Mouse (Mus musculus) CH12.LX (cell line): ENCODE measurements around the gene D630023F18Rik.

Experiments used
- CTCF ChIP-seq, 2 experiments: IDR thresholded peaks in 1 of 2; conservative IDR thresholded peaks in 1 of 2; 2 replicates each; pipeline ENCODE4 v1.5.1; 2011 to 2012; ENCODE audit warnings: low read depth in 2 of 2, low read length in 2 of 2, improper control_type of control experiment in 1 of 2, inconsistent platforms in 1 of 2, mild to moderate bottlenecking in 1 of 2, moderate library complexity in 1 of 2
- E2F4 ChIP-seq: IDR thresholded peaks from 2 replicates; pipeline ENCODE4 v1.6.1; 2011; ENCODE audit warnings: low read depth, low read length, improper control_type of control experiment; ENCODE audit not compliant: insufficient replicate concordance
- EP300 ChIP-seq: IDR thresholded peaks from 2 replicates; pipeline ENCODE4 v1.6.1; 2011; ENCODE audit warnings: low read length, improper control_type of control experiment
- MXI1 ChIP-seq: IDR thresholded peaks from 2 replicates; pipeline ENCODE4 v1.6.1; 2011; ENCODE audit warnings: mild to moderate bottlenecking, low read depth, low read length, improper control_type of control experiment
- NELFE ChIP-seq: IDR thresholded peaks from 2 replicates; pipeline ENCODE4 v1.6.1; 2011; ENCODE audit warnings: low read depth, low read length, improper control_type of control experiment
- POLR2A ChIP-seq: IDR thresholded peaks from 2 replicates; pipeline ENCODE4 v1.6.1; 2011; ENCODE audit warnings: low read depth, mild to moderate bottlenecking, improper control_type of control experiment, low read length
- POLR2AphosphoS2 ChIP-seq: IDR thresholded peaks from 2 replicates; pipeline ENCODE4 v1.6.1; 2011; ENCODE audit warnings: low read depth, low read length, improper control_type of control experiment
- RCOR1 ChIP-seq: conservative IDR thresholded peaks from 2 replicates; pipeline ENCODE4 v1.6.1; 2012; ENCODE audit warnings: low read depth, mild to moderate bottlenecking, inconsistent platforms, low read length, improper control_type of control experiment
- USF1 ChIP-seq: IDR thresholded peaks from 2 replicates; pipeline ENCODE4 v1.6.1; 2014; ENCODE audit warnings: low read depth, mild to moderate bottlenecking, inconsistent platforms, low read length, improper control_type of control experiment
- ZC3H11A ChIP-seq: IDR thresholded peaks from 2 replicates; pipeline ENCODE4 v1.6.1; 2012; ENCODE audit warnings: low read depth, mild to moderate bottlenecking, inconsistent platforms, low read length, improper control_type of control experiment
- ZMIZ1 ChIP-seq: IDR thresholded peaks from 2 replicates; pipeline ENCODE4 v1.6.1; 2012; ENCODE audit warnings: low read depth, mild to moderate bottlenecking, inconsistent platforms, low read length, improper control_type of control experiment

DNA sequence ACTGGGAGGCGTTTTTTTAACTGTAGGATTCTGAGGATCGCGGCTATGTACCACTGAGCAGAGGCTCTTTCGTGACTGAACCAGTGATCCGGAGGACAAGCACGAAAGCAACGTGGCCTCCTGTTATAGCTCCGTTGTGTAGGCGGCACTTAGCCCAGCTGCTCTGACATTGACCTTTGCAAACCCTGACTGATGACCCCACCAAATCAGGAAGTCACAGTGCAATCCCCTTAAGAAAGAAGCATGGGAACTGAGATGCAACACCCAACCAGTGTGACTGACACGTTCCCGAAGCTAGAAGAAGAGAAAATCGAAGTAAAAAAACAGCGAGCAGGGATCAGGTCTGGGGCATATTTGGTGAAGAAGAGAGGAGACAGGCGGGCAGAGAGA is 10.2 kb downstream of the D630023F18Rik start:
- no peak for TF ChIP-seq MXI1
- TF ChIP-seq CTCF (conservative IDR thresholded peaks at IDR 0.05 in 1 of 2, IDR thresholded peaks at IDR 0.05 in 1 of 2; ENCODE audit: low read depth in 2 of 2, low read length in 2 of 2) = no peak
- no peak for TF ChIP-seq POLR2A
- TF ChIP-seq USF1 = no peak
- no peak for TF ChIP-seq ZC3H11A
- TF ChIP-seq EP300 = no peak
- no peak for TF ChIP-seq ZMIZ1
- no peak for TF ChIP-seq RCOR1
- no peak for TF ChIP-seq POLR2AphosphoS2
- TF ChIP-seq E2F4 = no peak
- no peak for TF ChIP-seq NELFE
